Mouse (Mus musculus): ENCODE results near the gene Dennd2c.

Gene Dennd2c

DNA sequence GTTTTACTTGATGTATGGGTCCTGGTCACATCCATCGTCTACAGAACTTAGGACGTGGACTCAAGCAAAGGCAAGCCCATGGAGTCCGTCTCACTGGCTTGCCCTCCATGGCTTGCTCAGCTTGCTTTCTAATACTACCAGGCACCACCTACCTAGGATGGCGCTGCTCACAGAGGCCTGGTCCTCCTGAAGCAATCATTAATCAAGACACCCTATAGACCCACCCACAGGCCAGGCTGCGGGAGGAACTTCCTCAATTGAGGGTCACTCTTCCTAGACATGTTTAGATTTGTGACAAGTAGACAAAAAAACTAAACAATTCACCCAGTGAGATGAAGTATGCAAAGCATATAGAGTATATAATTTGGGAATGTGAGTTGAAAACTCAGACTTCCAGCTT lies 9.8 kb downstream of the Dennd2c start:
- DNase-seq (ENCODE audit: low spot score in 2 of 2), result no peak

DNA sequence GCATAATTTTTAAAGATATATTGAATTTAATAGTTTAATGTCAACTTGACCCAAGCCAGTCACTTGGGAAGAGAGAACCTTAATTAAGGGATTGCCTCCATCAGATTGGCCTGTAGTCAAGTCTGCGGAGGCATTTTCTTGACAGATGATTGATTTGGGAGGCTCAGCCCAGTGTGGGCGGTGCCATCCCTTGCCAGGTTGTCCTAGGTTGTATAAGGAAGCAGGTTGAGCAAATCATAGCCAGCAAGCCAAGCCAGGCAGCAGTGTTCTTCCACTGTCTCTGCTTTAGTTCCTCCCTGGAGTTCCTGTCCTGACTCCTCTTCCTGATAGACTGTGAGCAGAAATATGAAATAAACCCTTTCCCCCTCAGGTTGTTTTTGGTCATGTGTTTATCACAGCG lies 21.2 kb downstream of the Dennd2c start:
- no peak for DNase-seq (ENCODE audit: low spot score in 2 of 2)

DNA sequence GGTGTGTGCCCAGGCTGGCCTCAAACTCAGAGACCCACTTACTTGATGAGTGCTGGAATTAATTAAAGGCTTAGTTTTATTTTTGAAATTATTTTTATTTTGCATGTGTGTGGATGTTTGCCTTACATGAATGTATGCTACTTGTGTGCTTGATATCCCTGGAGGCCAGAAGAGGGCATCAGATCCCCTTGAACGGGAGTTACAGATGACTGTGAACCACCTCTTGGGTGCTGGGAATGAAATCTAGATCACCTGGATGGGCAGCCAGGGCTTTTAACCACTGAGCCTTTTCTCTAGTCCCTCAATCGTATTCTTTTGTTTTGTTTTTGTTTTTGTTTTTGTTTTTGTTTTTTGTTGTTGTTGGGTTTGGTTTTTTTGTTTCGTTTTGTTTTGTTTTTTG lies 23.7 kb downstream of the Dennd2c start:
- DNase-seq (ENCODE audit: low spot score in 2 of 2), result no peak

DNA sequence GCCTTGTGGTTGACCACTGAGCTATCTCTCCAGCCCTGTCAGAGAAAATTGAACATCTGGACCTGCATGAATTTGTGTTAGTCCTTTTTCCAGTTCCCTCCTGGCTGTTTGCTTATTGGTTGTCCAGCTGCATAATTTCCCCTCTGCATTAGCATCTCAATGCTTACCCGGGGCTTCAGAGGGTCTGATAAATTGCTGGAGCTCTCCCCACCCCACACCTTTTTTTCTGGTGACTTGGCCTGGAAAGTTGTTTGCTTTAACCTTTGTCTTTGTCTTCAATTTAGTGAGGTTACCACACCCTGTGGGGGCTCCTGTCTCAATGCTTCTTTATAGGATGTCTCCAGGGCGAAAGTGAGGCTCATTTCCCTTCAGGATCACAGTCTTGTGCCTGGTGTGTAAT lies 24.8 kb downstream of the Dennd2c start:
- DNase-seq (ENCODE audit: low spot score in 2 of 2), result no peak

DNA sequence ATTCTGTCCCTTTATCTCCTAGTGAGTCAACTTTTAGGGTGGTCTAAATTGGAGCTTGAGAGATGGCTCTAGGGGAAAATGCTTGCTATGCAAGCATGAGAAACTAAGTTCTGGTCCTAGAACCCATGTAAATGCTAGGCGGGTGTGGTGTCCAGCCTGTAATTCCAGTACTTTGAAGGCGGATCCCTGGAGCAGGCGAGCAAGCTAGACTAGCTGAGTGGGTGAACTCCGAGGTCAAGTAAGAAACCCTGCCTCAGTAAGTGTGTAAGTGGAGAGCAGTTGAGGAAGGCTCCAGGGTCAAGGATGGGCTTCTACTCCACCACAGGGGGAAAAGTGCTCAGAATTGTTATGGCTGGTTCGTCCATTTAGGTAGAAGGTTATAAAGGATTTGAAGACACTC lies 25.3 kb downstream of the Dennd2c start:
- DNase-seq (ENCODE audit: low spot score in 2 of 2), result no peak

DNA sequence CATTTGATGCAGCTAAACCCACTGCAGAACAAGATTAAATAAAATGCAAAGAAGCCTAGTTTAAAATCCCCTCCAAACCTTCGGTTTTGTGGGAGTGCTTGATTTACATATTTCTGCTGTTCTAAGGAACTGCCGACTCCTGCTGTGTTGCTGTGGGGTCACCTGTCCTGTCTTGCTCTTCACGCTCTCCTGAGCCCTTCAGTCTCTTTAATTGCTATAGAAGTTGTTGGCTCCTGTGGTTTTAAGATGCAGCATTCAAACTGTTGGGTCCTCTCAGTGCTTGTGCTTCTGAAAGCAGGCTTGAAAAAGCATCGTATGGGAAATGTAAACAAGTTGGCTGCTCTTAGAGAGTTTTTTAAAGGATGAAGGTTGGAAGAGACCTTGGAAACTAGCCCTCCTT lies 25.8 kb downstream of the Dennd2c start:
- DNase-seq (ENCODE audit: low spot score in 2 of 2), result no peak

DNA sequence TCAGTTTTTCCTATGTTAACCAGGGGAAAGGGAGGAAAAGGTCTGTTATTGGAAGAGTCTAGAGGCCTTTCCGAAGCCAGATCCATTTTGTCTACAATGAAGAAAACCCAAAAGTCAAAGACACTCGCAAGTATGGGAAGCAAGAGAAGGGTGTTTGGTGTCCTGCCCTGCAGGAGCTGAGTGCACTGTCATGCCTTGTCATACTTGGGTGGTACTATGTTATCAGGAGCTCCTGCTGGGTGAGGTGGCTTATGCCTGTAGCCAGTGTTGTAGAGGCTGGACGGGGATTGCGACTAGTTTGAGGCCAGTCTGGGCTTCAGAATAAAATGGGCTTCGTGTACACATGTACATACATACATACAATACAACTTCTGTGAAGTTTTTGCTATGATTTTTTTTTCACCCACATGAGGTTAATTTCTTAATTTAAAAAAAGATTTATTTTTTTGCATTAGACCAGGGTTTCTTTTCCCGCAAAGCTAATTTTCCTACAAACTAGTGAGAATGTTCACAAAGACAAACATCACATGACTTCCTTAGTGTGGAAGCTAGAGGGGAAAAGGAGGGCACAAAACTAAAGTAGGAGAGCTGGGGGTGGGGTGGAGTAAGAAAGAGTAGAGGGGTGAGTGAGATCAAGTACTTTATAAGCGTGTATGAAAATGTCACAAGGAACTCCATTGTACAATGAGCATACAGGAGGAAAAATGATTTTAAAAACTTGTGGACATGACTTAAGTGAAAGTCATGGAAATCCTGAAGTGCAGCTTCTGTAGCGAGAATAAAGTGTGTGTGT lies 27.2 kb downstream of the Dennd2c start:
- no peak for DNase-seq (ENCODE audit: low spot score in 2 of 2)

DNA sequence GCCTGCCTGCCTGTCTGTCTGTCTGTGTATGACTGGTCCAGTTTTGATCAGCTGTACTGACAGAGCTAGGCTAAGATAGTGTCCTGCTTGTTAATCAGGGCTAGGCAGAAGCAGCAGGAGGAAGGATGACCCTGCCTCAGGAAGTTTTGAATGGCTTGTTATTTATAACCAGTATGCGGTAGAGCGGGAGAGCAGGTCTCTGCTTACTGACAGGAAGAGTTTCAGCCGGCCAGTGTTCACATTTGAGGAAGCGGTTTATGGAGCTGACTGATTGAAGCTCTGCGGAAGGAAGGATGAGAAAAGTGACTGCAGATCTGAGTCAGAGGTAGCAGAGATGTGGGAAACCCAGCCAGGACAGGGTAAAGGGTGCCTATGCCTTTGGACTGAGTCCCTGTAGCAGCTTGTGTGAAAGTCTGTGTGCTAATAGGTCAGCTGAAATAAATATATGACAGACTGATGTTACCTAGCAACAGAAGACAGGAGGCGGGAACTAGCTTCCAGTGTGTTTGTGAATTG lies 27.9 kb downstream of the Dennd2c start:
- DNase-seq (ENCODE audit: low spot score in 2 of 2), result peak; percentile 11 to 12

DNA sequence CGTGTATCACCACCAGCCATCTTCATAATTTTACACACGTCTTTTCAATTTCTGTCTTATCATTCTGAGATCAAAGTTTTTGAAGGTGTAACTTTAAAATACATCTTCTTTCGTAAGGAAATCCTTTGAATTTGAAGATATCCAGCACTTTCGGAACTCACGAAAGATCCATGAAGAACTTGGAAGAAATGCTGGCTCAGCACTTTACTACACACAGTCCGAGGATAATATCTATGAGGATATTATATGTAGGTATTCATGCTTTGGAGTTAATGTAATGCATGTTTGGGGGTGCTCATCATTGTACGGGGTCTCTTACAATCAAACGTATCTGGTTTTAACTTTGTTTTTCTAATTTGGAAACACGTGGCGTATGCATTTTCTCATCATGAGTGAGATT lies 30.7 kb downstream of the Dennd2c start:
- DNase-seq (ENCODE audit: low spot score in 2 of 2), result no peak

DNA sequence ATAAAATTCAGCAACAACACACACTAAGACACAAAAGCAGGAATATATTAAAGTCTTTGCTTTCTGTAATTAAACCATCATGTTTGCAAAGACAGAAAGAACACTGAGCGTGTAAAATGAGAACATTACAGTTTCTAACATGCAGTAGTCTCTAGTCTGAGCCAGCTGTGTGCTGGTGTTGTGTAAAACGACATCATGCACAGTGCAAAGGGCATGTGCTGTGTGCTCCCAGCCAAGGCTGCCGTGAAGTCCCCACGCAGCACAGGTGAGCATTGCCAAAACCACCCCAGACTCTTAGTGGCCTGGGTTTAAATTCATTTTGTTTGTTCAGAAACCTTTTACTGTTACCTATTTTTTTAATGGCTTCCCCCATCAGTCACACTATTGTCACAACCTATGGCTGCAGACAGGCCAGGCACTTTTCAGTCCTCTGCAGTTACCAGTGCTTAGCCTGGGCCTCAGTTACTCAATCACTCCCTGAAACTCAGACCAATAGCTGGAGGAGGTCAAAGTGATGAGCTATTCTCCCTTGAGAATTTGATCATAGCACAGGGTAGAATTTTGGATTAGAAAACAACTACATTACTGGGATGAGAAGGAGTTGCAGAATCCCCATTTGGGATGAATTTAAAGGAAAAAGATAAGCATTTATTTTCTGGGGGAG lies 34.1 kb downstream of the Dennd2c start:
- DNase-seq (ENCODE audit: low spot score in 2 of 2), result no peak

DNA sequence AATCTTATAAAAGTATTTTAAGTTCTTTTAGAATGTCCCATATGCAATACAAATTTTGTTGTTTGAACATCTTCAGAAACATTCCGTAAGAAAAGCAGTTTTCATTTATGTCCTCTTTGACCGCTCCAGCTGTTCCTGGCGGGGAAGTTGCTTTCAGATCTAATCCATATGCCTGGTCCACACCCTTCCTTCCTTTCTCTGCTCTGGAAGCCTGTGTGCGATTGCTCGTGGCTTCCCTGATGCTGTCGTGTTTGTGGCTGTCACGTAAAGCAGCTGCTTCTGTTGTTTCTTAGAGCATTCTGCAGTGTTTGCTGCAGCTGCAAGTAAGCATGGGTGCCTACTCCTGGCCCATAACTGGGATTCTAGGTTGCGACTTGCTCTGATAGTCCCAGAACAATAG lies 36.6 kb downstream of the Dennd2c start:
- no peak for DNase-seq (ENCODE audit: low spot score in 2 of 2)

DNA sequence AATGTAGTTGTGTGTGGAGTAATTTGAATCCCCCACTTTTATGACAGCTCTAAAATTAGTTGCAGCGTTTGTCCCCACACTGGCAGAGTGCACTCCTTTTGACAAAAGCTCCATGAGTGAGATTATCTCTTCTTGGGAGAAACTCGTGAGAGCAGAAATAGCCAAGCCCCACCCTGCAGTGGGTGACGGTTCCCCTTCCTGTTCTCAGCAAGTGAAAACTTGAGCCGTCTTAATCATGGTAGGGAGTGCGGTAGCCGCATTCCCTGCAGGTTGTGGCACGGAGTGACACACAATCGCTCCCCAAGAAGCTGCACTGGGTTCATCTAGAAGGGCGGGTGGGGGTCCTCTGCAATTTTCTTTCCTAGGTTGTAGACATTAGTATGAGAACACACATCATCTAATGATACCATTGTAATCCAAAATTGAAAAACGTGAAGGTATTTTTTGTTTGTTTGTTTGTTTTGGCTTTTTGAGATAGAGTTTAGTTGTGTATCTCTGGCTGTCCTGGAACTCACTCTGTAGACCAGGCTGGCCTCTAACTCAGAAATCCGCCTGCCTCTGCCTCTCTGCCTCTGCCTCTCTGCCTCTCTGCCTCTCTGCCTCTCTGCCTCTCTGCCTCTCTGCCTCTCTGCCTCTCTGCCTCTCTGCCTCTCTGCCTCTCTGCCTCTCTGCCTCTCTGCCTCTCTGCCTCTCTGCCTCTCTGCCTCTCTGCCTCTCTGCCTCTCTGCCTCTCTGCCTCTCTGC lies 37.9 kb downstream of the Dennd2c start:
- peak in 1 of 2 experiments; percentile 17 for DNase-seq (ENCODE audit: low spot score in 2 of 2)

DNA sequence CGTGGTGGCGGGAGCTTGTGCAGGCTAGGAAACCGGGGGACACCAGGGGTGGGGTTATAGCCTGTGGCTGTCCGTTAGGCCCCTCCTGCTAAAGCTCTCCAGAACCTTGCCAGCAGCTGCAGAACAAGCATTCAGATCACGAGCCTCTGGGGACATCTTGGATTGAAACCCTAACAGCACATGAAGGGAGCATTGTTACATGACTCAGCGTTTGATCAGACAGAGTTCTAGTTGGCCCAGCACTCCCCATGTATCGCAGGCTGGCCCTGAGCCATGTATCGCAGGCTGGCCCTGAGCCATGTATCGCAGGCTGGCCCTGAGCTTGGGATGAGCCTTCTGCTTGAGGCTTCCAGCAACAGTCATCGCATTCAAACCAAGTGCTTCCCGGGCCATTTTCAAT lies 38.9 kb downstream of the Dennd2c start:
- DNase-seq (ENCODE audit: low spot score in 2 of 2), result no peak

DNA sequence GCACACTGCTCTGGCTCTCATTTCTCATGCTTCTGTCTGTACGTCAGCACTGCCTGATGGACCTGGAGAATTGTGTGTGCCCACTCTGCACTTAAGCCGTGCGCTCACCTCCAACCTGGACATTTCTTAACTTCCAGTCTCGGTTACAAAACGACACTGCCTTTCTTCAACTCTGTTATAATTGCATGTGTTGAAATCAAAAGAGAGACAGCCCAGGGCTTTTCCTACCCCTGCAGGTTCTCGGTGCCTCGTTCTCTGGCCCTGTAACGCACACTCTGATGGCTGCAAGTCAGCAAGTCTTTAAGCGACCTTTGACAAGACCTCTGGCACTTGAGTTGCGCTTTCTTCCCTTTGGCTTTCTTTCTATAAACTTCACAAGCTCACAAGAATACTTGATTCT lies 40.0 kb downstream of the Dennd2c start:
- DNase-seq (ENCODE audit: low spot score in 2 of 2), result no peak

DNA sequence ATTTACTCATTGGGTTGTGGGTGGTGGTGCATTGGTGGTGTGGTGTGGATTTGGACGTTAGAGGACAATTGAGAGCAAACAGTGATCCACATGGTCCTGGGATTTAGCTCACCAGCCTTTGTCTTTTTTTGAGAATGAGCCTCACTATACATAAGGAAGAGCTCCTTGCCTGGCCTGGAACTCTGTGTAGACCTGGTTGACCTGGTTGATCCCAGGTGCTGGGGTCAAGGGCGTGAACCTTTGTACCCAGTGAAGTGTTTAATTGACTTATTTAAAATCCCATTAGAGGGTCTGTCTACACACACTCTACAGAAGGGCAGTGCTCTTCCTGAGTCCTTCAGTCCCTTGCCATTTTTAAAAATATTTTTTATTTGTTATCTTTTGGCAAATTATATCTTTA lies 42.9 kb downstream of the Dennd2c start:
- no peak for DNase-seq (ENCODE audit: low spot score in 2 of 2)

DNA sequence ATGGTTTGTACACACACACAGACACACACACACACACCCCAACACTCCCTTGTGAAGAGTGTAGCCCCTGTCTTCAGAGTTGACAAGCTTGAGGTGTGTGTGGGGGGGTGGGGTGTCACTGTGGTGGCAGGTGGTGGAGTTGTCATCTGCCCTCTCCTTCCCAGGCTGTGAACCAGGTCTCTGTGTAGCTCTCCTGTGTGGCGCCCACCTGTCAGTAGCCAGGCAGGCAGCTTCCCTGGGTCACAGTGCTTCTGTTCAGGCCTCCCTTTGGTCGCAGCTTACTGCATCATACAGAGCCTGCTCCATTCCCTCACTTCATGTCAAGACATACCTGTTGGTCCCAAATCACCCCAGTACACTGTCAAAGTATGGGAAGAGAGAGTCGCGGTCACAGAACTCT lies 43.4 kb downstream of the Dennd2c start:
- DNase-seq (ENCODE audit: low spot score in 2 of 2), result no peak

DNA sequence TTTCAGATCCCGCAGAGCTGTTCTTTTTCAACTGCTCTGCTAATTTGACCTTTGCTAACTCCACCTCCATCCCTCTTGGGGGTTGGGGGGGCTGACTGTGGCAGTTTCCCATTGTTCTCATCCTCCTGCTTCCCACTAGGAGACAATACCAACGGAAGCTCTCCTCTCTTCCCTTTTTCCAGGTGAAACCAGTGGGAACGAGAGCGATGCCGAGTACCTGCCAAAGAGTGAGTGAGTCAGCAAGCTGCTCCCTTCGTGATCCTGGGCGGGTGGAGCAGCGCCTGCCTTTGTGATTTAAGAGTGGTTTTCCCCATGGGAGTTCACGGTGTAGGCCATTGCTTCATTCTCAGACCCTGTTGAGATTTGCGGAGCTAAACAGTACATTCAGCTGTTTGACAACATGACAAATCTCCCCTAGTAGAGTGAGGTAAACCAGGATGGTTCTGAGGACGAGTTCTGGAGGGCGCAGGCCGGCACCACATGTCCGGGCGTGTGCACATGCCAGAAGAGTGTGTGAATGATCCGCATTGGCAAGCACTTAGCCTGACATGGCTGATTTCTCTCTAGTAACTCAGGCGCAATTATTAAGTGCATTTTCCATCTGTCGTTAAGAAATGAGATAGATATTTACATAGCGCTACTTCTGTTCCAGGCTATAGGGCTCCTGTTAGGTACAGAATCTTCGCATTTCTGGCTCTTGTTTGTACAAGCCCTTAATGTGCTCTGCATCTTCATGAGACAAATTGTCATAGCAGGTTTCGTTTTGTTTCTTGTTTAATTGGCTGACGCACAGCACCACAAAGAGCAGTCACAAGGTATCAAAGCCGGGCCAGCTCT lies 44.1 kb downstream of the Dennd2c start:
- DNase-seq (ENCODE audit: low spot score in 2 of 2), result no peak

DNA sequence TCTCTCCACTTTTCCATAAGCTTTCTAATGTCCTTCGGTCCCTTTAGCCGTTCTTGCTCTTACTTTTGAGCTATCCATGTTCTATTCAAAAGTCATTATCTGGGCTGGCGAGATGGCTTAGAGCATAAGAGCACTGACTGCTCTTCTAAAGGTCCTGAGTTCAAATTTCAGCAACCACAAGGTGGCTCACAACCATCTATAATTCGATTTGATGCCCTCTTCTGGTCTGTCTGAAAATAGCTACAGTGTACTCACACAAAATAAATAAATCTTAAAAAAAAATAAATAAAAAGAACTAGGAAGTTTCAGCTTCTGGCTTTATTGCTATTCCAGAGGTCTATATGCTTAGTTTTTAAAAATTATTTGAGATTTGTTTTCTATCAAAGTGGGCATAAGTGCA lies 45.4 kb downstream of the Dennd2c start:
- no peak for DNase-seq (ENCODE audit: low spot score in 2 of 2)

DNA sequence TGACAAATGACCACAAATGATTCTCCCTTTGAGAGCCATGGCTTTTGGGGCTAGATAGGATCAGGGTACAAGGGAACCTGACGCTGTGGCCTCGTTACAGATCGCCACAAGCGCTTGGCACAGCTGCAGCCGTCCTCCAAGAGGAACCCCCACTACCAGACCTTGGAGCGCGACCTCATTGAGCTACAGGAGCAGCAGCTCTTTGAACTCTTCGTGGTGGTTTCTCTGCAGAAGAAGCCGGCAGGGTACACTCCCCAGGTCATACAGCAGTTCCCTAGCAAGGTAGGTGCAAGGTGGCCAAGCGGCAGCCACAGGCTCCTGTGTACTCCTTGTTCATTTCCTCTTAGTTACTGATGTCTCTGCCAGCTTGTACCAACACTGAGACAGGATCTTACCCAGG lies 46.5 kb downstream of the Dennd2c start:
- DNase-seq (ENCODE audit: low spot score in 2 of 2), result no peak

DNA sequence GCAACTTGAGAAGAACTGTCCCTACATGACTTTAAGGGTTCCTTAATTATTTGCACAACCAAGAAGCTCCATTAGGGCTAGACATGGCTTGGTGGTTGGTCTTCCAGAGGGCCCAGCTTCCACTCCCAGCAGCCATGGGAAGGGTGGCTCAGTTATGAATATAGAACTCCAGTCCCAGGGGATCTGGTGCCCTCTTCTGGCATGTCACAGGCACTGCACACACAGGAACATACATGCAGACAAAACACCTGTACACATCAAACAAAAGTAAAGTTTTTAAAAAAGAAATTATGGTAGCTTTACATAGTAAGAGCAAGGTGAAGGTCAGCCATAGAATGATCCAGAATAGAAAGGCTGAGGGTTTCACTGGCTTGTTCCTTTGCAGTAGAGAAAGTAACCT lies 51.4 kb downstream of the Dennd2c start:
- DNase-seq (ENCODE audit: low spot score in 2 of 2), result no peak

DNA sequence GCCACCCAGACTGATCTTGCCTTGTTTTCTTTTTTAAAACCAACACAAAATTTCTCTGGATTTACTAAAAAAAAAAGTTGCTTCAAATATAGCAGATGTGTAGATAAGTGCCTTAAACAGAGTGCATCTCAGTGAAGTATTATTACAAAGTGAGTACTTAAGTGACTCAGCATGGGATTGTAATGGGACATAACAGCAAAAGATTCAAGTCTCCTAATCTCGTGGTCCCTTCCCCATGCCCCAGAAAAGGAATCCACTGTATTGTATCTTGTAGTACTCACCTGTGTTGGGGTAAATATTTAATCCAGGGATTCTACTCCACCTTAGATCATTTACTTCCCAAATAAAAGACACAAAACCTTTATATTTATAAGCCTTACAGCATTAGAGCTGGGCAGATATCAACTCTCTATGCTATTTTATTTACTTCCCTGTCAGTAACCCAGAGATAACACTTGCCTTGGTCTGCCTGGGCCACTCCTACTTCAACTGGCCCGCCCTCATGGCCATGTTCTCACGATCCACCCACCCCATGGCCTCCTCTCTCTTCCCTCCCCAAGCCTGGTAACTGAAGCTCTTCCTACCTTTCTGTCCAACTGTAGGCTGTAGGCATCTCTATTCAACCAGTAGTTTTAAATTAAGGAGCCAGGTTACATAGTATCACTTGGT lies 57.0 kb downstream of the Dennd2c start:
- no peak for DNase-seq (ENCODE audit: low spot score in 2 of 2)
